Mouse (Mus musculus) monocyte, adult 5-6 weeks (primary cell): ENCODE results near the gene Uap1l1. TPM values are rescaled to one million over a fixed set of nuclear protein-coding genes. Genes with fewer than 3 reads are reported as not detected.
A peak's percentile ranks its signal among the peaks of the same experiment; 100 is the strongest.

Experiments used
- ATAC-seq: fragments of 153-309, 156-312 bp; replicated peaks from 2 replicates; pipeline ENCODE4 v1.8.0; 2017; ENCODE audit warnings: mild to moderate bottlenecking; ENCODE audit not compliant: low TSS enrichment, insufficient number of reproducible peaks, severe bottlenecking, poor library complexity, low FRiP score
- total RNA-seq: library from RNA; stranded (forward); fragments of 200-1000, 200-491, 200-594 nt; gene quantifications from 3 replicates; pipeline ENCODE4 v1.2.3, GENCODE M21; 2017

The Uap1l1 gene
- total RNA-seq, 1 experiment from 2014 or later, result 19.5 TPM

DNA sequence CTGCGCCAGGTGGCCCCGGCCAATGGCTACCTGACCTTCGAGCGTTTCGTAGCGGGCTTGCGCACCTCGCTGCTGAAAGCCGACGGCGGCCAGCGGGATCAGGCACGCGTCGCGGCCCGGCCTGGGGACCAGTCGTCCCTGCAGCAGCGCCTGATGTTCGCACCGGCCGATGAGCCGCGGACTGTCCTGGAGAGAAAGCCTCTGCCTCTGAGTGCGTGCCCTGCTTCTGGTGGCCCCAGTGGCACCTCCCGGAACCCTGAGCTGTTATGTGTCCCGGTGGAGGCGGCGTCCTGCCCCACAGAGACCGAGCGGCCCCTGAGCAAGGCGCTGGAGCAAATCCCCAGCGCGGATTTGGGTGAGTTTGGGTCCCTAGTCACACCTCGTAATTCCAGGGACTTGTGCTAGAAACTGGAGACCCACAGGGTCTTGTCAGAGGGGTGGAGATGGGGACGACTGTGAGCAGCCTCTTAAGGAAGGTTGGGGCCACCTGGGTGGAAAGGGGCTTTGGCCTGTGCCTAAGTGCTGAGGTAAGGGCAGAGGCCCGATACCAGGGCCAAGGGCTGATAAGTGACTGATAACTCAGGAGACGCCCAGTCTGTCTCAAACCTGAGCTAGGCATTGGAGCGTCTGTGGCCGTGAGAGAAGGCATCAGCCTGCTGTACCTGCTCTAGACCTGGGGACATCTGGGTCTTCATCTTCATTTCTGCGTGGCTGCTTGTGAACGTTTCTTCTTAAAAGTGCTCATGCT is 7.3 kb upstream of the Uap1l1 start:
- ATAC-seq, result no peak

DNA sequence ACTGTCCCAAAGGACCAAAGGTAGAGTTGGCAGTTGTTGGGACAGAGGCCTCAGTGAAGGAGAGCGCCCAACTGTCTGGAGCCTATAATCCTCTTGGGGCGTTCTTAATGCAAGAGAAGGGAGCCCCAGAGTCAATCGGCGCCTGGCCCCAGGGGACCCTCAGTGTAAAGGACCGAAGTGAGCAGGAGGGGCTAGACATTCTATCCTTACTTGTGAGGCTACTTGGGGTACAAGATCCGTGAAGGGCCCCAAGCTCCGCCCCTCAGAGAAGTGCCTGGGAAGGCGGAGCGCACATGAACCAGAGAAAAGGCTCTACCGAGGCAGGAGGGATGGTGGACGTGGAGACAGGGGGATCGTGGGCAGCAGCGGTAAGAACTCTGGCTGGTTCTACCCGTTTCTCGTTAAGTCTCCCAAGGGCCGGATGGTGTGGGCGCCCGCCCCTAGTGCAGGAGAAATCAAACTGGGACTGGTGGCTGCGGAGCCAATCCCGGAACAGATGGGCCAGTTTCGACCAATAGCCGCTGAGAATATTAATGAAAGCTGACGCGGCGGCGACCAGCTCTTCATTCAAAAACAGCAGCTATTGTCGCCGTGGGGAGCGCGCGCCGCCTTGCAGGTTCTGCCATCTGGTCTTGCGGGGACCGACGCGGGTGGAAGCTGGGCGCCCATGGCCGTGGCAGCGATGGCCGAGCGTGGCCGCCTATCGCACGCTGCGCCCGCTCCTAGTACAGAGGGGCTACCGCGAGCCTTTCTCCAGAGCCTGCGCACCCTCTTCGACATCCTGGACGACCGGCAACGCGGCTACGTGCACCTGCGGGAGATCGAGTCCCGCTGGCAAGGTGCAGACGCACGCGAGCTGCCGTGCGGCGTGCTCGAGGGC is 6.5 kb upstream of the Uap1l1 start, which contains the start of gene Sapcd2:
TSS of gene Sapcd2 (plus strand) at position 558 of the 880 bp plus-strand sequence.
- peak; percentile 95 for ATAC-seq

DNA sequence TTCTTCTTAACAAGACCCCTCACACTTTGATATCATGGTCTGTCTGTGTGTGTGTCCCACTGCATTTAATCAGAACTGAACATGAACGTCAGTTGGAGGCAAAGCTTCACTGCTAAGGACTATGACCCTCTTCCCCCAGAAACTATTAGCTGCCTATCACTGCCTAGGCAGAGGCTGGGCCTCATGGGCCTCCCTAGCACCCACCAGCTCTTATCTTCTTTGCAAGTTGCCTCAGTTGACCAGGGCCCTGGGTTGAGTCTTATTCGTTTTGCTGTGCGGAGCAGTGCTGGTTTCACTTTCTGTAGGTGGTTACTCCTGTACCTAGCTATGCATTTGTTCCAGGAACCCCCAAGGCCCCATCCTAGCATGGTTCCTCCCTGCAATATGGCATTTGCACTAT is 4.5 kb upstream of the Uap1l1 start:
- ATAC-seq, result no peak

DNA sequence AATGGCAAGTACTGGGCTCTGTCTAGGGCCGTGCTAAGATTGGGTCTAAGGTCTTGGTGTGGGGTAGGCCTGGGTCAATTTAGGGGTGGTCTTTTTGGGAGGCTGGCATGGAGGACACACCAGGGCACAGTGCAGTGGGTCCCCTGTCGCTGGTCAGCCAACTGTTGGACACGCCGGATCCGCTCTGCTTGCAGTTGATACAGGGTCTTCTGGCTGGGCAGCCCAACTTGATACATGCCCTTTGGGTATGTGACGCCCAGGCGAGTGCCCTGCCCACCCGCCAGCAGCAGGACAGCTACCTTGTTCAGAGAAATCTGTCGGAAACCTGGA is 756 bp downstream of the Uap1l1 start:
- ATAC-seq, result 0 out of 2 replicates have a peak, but pooled peaks have one; percentile 4

DNA sequence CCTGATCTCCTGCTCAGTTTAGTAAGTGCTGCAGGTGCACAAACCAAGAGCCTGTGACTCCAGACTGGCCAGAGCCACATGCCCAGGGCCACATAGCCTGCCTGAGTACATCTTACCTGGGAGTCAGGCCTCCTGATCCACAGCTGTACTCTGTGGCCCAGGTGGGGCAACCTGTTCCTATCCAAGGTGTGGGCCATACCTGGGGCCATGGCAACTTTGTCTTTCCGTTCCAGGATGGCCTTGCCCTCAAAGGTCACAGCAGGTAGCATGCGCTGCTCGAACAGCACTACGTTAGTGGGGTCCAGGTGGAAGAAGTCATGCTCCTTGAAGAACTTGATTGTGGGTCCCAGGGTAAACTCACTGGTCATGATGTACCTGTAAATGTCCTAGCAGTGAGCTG is 1.2 kb downstream of the Uap1l1 start:
- no peak for ATAC-seq

DNA sequence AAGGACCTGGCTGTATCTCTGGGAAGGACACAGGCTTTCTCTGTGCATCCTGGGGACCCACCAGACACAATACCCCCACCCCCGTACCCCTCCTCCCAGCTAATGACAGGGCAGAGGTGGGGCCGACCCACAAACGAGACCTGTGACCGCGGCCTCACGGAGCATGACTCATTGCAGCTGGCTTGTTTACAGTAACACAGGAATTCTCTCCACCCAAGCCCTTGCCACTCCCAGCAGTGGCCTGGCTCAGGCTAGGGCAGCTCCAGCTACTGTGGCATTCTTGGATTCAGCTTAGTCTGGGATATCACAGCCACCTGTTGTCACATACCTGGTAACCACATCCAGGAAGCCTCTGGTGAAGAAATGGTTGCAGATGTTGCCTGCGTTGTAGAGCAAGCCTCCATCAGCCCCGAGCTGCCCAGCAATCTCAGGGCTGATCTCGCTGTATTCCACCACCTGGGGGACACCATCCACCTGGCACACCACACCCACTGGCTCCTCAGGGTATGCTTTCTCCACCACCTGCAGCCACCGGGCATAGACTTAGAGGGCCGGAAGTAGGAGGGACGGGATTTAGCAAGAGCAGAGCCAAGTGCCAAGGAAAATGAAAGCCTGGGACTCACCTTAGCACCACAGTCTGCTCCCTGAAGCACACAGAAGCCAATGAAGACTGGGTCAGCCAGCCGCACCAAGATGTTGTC is 1.9 kb downstream of the Uap1l1 start:
- ATAC-seq, result no peak

DNA sequence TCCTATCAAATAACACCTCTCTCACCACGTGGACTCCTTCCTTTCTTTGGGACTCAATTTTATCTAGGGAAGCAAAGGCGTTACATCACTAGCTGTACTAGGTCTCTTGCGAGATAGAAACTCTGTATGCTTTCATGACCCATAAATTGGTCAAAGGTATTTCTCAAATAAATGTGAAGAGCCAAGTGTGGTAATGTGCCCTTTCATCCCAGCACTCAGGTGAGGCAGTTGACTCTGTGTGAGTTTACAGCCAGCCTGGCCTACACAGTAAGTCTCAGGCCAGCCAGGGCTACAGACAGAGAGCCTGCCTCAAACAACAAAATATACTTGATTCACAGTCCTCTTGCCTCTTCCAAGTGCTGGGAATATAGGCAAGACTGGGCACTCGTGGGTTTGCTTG is 5.6 kb downstream of the Uap1l1 start:
- no peak for ATAC-seq

DNA sequence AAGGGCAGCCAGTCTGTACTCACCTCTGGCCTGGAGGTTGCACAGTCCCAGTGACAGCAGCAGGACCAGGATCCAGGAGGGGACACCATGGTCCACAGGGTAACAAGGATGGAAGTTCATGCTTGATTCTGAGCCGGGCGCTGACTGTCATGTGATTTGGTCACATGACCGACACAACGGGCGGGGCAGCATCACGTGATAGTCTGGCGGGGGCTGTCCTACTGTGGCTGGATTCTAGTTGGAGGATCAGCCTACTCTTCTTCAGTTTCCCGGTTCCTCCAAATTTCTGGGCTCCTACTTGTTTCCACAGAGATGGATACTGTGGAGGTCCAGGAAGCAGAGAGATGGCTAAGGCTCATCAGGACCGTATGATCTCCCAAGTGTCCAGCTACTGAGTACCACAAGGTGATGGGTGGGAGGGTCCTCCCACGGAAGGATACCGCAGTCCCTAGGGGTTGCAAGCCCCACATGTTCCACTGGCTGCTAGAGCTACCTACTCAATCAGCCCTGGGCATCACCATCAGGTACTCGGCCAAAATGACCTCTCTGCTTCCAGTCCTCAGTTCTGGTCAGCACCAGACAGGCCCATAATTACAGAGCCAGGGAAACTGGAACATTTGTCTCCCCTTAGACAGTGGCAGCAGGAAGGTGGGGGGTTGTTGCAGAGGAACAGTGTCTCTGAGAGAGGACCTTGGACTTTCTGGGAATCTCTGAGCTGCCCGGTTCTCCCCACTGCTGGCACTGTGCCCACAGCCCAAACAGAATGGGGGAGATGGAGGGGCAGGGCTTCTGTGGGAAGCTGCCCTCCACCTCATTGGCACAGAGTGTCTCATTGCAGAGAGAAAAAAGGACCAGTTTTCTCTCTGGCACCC is 9.0 kb downstream of the Uap1l1 start, which contains the start of gene Dpp7:
TSS of gene Dpp7 (minus strand) at position 152 of the 872 bp plus-strand sequence.
- peak; percentile 86 for ATAC-seq

DNA sequence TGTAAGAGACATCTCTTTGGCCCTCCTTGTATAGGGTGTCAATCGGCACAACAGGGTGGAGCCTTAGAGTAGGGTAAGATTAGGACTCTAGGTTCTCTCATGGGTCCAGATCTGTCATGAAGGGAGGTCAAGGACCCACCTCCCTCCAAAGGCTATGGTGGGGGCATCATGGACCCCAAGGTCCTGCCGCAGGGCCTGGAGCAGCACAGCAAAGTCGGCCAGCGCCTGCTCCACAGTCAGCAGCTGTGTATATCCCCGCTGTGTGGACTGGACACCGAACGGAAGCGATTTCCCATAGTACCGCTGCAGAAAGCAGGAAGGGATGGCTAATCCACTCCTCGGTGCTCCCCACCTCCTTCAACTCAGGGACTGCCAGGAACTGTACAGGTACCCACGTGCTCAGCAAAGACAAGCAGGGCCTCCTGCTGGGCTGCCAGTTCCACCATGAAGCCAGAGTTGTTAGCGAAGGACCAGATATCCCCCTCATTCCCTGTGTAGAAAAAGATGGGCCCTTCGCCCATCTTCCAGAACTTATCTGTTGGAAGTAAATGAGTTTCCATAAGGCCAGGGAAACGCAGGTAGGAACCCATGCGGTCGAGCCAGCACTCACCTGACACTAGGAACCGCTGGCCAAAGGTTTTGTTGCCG is 9.9 kb downstream of the Uap1l1 start:
- ATAC-seq, result no peak

DNA sequence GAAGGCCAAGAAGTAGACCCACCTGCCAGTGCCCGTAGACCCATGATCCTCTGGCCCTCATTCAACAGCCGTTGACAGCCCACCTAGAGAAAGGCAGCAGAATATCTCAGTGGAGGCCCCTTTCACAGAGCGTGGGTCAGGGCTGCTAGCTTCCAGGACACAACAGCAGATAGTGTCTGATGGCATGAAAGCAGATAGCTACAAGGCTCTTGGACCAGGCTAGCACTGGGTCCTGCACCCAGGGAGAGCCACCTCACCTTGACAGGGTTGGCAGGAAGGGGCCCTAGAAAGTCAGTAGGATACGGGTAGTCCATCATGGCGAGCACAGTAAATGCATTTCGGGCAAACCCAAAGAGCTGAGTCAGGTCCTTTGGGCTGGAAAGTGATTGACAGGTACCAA is 11.3 kb downstream of the Uap1l1 start:
- no peak for ATAC-seq

DNA sequence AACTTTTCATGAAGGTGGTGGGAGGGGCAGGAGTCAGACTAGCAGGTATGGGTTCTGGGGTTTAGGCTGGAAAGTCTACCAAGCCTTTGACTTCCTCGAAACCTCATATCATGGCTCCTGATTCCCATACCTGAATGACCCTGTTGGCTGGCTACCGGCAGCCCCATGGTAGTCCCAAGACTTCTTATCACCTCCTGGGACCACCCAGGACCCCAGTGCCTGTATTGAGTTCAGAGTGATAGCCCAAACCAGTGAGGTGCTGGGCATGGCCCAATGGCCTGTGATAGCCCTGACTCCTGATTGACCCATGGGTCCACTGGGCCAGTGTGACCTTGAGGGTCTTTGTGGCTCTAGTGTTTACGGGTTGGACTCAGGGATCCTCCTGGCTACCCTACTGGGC is 14.8 kb downstream of the Uap1l1 start:
- ATAC-seq, result no peak

DNA sequence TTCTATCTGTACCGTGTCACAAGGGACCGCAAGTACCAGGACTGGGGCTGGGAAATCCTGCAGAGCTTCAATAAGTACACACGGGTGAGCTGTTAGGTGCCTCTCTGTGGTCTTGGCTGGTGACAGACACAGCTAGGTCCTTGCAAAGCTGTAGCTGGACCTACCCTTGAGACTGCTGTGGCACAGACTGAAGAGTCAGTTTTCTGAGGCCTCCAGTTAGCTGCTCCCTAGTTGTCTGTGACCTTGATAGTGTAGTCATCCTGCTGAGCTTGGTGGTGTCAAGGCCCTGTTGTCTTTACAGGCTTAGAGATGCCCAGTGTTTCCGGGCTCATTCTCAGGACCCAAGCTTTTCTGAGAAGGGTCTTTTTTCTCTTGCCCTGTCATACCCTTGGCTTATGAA is 16.0 kb downstream of the Uap1l1 start:
- ATAC-seq, result no peak

DNA sequence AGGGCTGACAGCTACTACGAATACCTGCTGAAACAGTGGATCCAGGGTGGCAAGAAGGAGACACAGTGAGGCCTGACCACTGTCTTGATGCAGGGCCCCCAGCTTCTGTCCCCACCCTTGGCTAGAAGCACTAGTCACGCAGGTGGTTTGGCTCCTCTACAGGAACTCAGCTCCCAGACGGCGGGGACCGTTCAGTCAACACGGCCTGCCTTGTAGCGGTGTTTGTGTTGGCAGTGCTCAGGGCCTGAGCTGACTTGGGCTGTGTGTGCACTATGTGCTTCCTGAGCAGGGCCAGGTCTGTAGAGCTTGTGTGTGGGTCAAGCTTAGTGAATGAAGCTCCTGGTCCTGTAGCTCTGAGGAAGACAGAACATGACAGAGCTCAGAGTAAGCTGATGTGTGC is 17.3 kb downstream of the Uap1l1 start:
- ATAC-seq, result no peak

DNA sequence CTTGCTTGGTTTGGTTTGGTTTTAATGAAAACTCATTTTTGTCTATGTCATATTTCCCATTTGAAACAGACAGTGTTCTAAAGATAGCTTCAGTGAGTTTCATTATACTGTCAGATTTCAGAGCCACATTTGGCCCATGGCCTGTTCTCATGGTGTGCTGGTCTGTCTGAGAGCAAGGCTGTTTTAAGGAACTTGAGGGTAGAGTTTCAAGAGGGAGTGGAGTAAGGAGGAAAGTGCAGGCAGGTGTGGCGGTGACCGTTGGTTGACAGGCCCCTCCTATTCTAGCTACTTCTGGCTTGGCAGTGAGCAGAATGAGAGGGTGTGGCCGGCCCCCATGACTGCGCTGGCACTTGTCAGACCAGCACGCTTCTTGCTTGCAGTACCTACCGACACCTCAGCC is 27.2 kb downstream of the Uap1l1 start:
- 0 out of 2 replicates have a peak, but pooled peaks have one; percentile 9 for ATAC-seq

DNA sequence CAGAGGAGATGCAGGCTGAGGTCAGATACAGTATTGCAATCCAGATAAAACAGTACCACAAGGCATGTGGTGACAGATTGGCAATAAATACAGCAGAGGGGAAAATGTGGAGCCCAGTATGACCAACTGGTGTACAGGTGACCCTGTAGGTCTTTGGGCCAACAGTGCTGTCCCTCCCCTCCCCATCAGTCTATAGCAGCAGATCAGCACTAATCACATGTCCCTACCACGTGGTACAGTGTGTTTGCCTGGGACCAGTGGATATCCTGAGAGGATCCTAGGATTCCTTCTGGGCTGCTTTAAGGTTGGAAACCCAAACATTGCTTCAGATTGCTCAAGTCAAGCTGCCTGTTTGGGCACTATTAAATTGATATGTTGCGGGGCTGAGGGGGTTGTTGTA is 31.9 kb downstream of the Uap1l1 start:
- ATAC-seq, result no peak

DNA sequence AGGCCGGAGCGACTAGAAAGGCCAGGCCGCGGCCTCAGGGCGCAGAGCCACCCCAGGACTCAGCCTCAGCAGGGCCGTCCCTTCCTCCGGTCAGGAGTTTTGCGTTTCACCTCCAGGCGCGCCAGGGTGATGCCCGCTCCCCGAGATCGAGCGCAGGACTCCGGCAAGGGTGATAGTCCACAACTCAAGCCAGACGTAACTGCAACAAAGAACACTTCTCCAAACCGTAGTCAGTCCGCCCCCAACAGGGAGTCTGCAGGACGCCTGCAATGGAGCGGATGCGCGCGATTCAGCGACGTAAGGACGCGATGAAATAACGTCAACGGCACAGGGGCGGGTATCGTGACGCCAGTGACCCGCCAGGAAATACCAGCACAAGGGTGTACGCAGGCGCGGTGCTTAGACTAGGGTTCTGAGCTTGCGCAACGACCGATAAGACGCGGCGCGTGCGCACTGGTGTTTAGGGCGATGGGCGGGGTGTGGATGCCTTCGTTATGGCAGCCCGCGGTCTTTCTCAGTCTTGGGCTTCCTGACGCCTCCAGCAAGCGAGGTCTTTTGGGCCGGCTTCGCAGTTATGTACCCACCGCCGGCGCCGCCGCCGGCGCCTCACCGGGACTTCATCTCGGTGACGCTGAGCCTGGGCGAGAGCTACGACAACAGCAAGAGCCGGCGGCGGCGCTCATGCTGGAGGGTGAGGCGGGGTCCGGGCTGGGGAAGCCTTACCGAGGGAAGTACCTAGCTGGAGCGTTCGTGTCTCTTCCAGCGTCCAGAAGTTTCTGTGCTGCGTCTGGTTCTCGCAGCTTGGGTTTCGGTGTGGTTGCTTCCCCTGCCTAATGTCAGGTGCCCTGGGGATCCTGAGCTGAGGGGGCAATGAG is 33.0 kb downstream of the Uap1l1 start, which contains the start of gene Man1b1:
TSS of gene Man1b1 (plus strand) at position 53 of the 875 bp plus-strand sequence.
- ATAC-seq, result peak; percentile 97

DNA sequence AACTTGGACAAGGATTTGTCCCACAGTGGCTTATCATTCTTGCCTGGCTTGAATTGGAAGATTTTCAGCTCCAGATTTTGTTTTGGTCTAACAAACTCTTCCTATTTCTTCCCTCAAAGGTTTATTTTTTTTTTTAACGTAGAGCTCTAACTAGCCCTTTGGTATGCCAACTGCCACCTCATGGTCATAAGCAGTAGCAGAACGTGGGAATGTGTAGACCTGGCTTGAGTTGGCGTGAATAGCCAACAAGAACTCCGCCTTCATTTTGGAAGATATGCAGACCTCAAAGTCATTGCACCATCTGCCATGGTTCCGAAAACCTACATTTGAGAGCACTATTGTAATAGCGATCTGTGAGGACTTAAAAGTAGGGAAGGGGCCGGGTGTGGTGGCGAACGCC is 34.0 kb downstream of the Uap1l1 start:
- ATAC-seq, result no peak
